Mouse (Mus musculus): ENCODE data around the gene Cmpk1. TPM values are rescaled to one million over a fixed set of nuclear protein-coding genes. Genes with fewer than 3 reads are reported as not detected.
A peak's percentile ranks its signal among the peaks of the same experiment; 100 is the strongest.
"Not testable (repeated sequence)": the region's sequence is repeated elsewhere in the genome, so short reads cannot be mapped to it uniquely, and the experiment has no call there.

Gene Cmpk1
- total RNA-seq (2017): 176 and 184 TPM in 2 replicates

- peak; percentile 61 to 77 for ATAC-seq (replicated peaks in 1 of 2; ENCODE audit: insufficient read depth in 1 of 2, low FRiP score in 2 of 2, low TSS enrichment in 1 of 2, low read depth in 1 of 2, poor library complexity in 2 of 2, severe bottlenecking in 2 of 2)
These were observed at the start of gene Cmpk1 for GRCm38 (mm10) chr4:114986591-114987432. Gene Cmpk1, minus strand, starts transcription at chr4:114987241.

- peak; percentile 32 to 72; a peak in 2 of 4 replicates for ATAC-seq (replicated peaks in 1 of 2; ENCODE audit: insufficient read depth in 1 of 2, low FRiP score in 2 of 2, low TSS enrichment in 1 of 2, low read depth in 1 of 2, poor library complexity in 2 of 2, severe bottlenecking in 2 of 2)
These were observed 48.0 kb upstream of the Cmpk1 start for GRCm38 (mm10) chr4:115035043-115035442.

GRCm38 (mm10) chr4:115019997-115020396, 33.0 kb upstream of the Cmpk1 start:
- no peak for ATAC-seq (replicated peaks in 1 of 2; ENCODE audit: insufficient read depth in 1 of 2, low FRiP score in 2 of 2, low TSS enrichment in 1 of 2, low read depth in 1 of 2, poor library complexity in 2 of 2, severe bottlenecking in 2 of 2)

GRCm38 (mm10) chr4:115014276-115014675, 27.2 kb upstream of the Cmpk1 start:
- ATAC-seq (replicated peaks in 1 of 2; ENCODE audit: insufficient read depth in 1 of 2, low FRiP score in 2 of 2, low TSS enrichment in 1 of 2, low read depth in 1 of 2, poor library complexity in 2 of 2, severe bottlenecking in 2 of 2): no peak

GRCm38 (mm10) chr4:115000429-115000795, 13.4 kb upstream of the Cmpk1 start:
- peak in 1 of 2 experiments; percentile 22; a peak in 1 of 4 replicates for ATAC-seq (replicated peaks in 1 of 2; ENCODE audit: insufficient read depth in 1 of 2, low FRiP score in 2 of 2, low TSS enrichment in 1 of 2, low read depth in 1 of 2, poor library complexity in 2 of 2, severe bottlenecking in 2 of 2)

- peak; percentile 97 to 98 for ATAC-seq (replicated peaks in 1 of 2; ENCODE audit: insufficient read depth in 1 of 2, low FRiP score in 2 of 2, low TSS enrichment in 1 of 2, low read depth in 1 of 2, poor library complexity in 2 of 2, severe bottlenecking in 2 of 2)
These were observed 12.9 kb upstream of the Cmpk1 start, which contains the start of gene Stil for GRCm38 (mm10) chr4:114999773-115000428. Gene Stil, plus strand, starts transcription at chr4:115000159.

GRCm38 (mm10) chr4:114999445-114999772, 12.4 kb upstream of the Cmpk1 start:
- no peak for ATAC-seq (replicated peaks in 1 of 2; ENCODE audit: insufficient read depth in 1 of 2, low FRiP score in 2 of 2, low TSS enrichment in 1 of 2, low read depth in 1 of 2, poor library complexity in 2 of 2, severe bottlenecking in 2 of 2)

GRCm38 (mm10) chr4:114997051-114997450, 10.0 kb upstream of the Cmpk1 start:
- ATAC-seq (replicated peaks in 1 of 2; ENCODE audit: insufficient read depth in 1 of 2, low FRiP score in 2 of 2, low TSS enrichment in 1 of 2, low read depth in 1 of 2, poor library complexity in 2 of 2, severe bottlenecking in 2 of 2): no peak

GRCm38 (mm10) chr4:114994218-114994617, 7.2 kb upstream of the Cmpk1 start:
- ATAC-seq (replicated peaks in 1 of 2; ENCODE audit: insufficient read depth in 1 of 2, low FRiP score in 2 of 2, low TSS enrichment in 1 of 2, low read depth in 1 of 2, poor library complexity in 2 of 2, severe bottlenecking in 2 of 2): peak; percentile 63 to 73; a peak in 3 of 4 replicates

- ATAC-seq (replicated peaks in 1 of 2; ENCODE audit: insufficient read depth in 1 of 2, low FRiP score in 2 of 2, low TSS enrichment in 1 of 2, low read depth in 1 of 2, poor library complexity in 2 of 2, severe bottlenecking in 2 of 2): 0 out of 4 replicates have a peak, but pooled peaks of 1 of the 2 experiments have one; percentile 6
These were observed 840 bp downstream of the Cmpk1 start for GRCm38 (mm10) chr4:114986211-114986590.

- no peak for ATAC-seq (replicated peaks in 1 of 2; ENCODE audit: insufficient read depth in 1 of 2, low FRiP score in 2 of 2, low TSS enrichment in 1 of 2, low read depth in 1 of 2, poor library complexity in 2 of 2, severe bottlenecking in 2 of 2)
These were observed 4.0 kb downstream of the Cmpk1 start for GRCm38 (mm10) chr4:114983020-114983419.

- peak in 1 of 2 experiments; percentile 47; a peak in 1 of 4 replicates for ATAC-seq (replicated peaks in 1 of 2; ENCODE audit: insufficient read depth in 1 of 2, low FRiP score in 2 of 2, low TSS enrichment in 1 of 2, low read depth in 1 of 2, poor library complexity in 2 of 2, severe bottlenecking in 2 of 2)
These were observed 4.4 kb downstream of the Cmpk1 start for GRCm38 (mm10) chr4:114982619-114983018.

GRCm38 (mm10) chr4:114973229-114973740, 13.8 kb downstream of the Cmpk1 start:
- ATAC-seq (replicated peaks in 1 of 2; ENCODE audit: insufficient read depth in 1 of 2, low FRiP score in 2 of 2, low TSS enrichment in 1 of 2, low read depth in 1 of 2, poor library complexity in 2 of 2, severe bottlenecking in 2 of 2): peak; percentile 58 to 66; a peak in 3 of 4 replicates

GRCm38 (mm10) chr4:114970736-114971135, 16.3 kb downstream of the Cmpk1 start:
- ATAC-seq (replicated peaks in 1 of 2; ENCODE audit: insufficient read depth in 1 of 2, low FRiP score in 2 of 2, low TSS enrichment in 1 of 2, low read depth in 1 of 2, poor library complexity in 2 of 2, severe bottlenecking in 2 of 2): no peak

GRCm38 (mm10) chr4:114960881-114961280, 26.2 kb downstream of the Cmpk1 start:
- not testable (repeated sequence) for ATAC-seq (replicated peaks in 1 of 2; ENCODE audit: insufficient read depth in 1 of 2, low FRiP score in 2 of 2, low TSS enrichment in 1 of 2, low read depth in 1 of 2, poor library complexity in 2 of 2, severe bottlenecking in 2 of 2)

GRCm38 (mm10) chr4:114959533-114959932, 27.5 kb downstream of the Cmpk1 start:
- ATAC-seq (replicated peaks in 1 of 2; ENCODE audit: insufficient read depth in 1 of 2, low FRiP score in 2 of 2, low TSS enrichment in 1 of 2, low read depth in 1 of 2, poor library complexity in 2 of 2, severe bottlenecking in 2 of 2): no peak

GRCm38 (mm10) chr4:114958786-114959185, 28.3 kb downstream of the Cmpk1 start:
- no peak for ATAC-seq (replicated peaks in 1 of 2; ENCODE audit: insufficient read depth in 1 of 2, low FRiP score in 2 of 2, low TSS enrichment in 1 of 2, low read depth in 1 of 2, poor library complexity in 2 of 2, severe bottlenecking in 2 of 2)

GRCm38 (mm10) chr4:114958231-114958630, 28.8 kb downstream of the Cmpk1 start:
- no peak for ATAC-seq (replicated peaks in 1 of 2; ENCODE audit: insufficient read depth in 1 of 2, low FRiP score in 2 of 2, low TSS enrichment in 1 of 2, low read depth in 1 of 2, poor library complexity in 2 of 2, severe bottlenecking in 2 of 2)
